Mouse (Mus musculus) adrenal gland, postnatal 14 days (tissue): Measurements from ENCODE around the gene Trp53. TPM values are rescaled to one million over a fixed set of nuclear protein-coding genes. Genes with fewer than 3 reads are reported as not detected.
"Not testable (repeated sequence)": the region's sequence is repeated elsewhere in the genome, so short reads cannot be mapped to it uniquely, and the experiment has no call there.

ENCODE experiments used
- DNase-seq: peaks from one replicate; pipeline ENCODE4 v3.0.0; 2021; ENCODE audit warnings: mixed read lengths
- total RNA-seq: library from RNA; stranded (reverse); gene quantifications from 2 replicates; pipeline ENCODE4 v1.2.3, GENCODE M21; 2021

Trp53 gene
- total RNA-seq, 1 experiment from 2014 or later = 66.4 TPM

DNA sequence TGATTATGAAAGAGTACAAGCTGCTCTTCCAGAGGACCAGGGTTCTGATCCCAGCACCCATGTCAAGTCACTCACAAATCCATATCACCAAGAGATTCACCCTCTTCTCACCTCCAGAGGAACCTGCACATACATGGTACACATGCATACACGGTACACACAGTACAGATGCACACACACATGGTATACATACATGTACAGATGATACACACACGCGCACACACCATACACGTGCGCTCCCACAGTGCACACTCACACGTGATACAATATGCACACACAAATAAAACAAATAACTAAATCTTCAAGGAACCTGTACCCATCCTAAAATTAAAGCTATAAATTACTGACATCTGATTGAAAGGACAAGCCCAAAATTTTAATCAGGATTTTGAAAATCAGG lies 14.7 kb downstream of the Trp53 start:
- no peak for DNase-seq

DNA sequence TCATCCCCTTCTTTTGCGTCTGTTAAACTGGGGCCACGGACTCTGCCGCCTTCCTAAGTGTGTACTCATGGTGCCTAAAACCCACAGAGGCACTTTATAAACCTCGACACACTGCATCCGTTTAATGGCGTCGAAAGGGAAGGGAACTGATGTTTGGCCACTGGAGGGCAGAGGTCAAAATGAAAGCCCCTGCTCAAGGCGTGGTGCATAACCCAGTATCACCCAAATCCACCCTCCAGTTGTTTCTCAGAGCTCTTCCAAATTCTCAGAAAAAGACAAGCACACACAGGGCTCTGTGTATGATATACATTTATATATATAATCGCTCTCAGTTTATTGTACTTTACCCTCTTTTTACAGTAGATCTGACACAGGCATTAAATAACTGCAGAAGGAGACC lies 19.3 kb downstream of the Trp53 start:
- peak; percentile 1 for DNase-seq

DNA sequence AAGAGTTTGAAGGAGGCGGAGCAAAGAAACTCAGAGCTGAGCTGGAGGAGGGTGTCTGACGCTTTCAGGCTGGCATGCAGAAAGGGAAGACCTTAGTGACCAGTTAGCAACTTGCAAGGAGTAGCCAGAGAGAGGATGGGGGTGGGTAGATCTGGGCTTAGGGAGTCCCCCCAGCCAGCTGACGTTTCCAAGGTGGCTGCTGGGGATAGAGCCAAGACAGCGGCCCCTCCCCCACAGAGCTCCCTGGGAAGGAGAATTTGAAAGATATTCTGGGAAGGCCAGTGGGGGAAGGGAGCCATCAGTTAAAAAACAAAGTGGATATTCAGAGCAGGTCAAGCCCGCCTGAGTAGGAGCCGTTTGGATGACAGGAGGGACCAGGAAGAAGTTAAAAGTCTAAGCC lies 19.9 kb downstream of the Trp53 start:
- peak; percentile 81 for DNase-seq

DNA sequence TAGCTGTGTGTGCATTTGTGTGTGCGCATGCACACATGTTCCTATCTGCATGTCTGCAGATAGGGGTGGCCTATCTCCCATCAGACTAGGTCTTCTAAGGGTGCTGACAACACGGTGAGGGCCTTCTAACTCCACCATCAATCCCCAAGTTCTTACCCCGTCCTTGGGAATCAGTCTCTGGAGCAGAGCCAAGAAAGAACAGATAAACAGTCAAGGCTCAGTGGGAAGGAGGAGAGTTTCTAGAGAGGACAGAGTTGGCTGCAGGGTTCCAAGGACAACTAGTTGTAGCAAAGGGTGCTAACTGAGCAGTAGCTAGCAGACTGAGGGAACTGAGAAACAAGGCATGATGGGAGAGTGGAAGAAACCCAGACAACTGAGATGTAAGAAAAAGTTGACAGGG lies 21.6 kb downstream of the Trp53 start:
- no peak for DNase-seq

DNA sequence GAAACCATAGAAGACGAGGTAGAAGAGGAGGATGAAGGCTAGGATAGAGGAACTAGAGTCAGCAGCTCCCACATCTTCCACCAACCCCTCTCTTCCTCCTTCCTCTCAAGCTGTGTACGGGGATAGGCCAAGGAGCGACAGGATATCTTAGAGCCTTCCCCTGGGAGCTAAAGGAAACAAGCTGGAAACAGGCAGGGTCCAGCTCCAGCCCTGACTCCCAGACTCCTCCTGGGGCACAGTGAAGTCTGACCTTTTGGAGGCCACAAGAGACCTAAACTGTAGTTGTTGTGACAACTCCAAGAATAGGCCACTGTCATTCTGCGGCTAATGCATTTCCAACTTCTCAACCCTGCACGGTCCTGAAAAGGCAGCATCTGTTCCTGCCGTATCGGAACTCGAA lies 23.4 kb downstream of the Trp53 start:
- DNase-seq = no peak

DNA sequence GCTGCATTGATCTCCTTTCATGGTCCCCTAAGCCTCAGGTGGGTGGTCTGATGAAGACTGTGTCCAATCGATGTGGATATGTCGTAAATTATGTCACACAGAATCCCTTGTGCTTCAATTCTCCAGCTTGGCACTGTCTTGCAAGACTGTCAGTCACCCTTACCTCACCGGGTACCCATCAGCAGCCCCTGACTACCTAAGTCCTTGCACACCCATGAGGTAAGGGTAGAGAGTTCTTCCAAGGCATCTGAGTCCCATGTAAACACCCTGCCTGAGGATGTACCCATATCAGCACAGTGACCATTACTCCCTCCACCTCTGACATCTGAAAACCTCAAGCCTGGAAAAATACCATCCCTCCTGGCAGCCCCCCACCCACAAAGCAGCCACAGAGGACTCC lies 24.2 kb downstream of the Trp53 start:
- no peak for DNase-seq

DNA sequence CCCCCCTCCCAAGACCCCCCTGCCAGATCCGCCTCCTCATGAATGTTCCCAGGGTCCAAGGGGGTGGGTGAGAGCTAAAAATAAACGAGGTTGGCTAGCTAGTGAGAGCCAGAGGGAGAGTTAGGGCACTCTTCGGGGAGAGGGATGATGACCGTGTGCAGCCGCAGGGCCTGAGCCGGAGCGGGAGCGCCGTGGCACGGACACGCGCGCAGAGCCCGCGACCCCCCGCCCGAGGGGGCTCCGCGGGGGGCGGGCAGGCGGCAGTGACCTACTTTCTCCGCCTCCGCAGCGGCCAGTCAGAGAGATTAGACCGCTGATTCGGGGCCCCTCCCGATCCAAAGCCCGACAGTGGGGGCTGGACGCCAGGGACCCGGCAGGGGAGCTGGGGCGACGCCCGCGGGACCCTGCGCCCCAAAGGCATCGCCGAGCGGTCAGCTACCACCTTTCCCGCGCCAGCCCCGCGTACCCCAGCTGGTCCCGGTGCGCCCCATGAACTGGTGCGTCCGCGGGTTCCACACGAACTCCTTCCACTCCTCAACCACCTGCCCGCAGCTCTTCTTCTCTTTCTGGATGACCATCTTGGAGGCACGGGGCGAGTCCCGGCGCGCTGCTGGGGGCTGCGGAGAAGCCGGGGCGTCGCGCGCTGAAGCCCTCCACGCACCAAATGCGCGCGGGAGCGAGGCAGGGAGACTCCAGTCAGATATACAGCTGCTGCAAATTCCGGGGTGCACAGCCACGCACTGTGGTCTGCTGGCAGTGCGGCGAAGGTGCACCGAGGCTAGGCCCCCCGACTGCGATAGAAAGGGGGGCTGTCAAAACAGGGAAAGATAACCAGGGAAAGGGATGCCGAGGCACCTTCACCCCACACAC lies 24.9 kb downstream of the Trp53 start:
- peak; percentile 54 for DNase-seq

DNA sequence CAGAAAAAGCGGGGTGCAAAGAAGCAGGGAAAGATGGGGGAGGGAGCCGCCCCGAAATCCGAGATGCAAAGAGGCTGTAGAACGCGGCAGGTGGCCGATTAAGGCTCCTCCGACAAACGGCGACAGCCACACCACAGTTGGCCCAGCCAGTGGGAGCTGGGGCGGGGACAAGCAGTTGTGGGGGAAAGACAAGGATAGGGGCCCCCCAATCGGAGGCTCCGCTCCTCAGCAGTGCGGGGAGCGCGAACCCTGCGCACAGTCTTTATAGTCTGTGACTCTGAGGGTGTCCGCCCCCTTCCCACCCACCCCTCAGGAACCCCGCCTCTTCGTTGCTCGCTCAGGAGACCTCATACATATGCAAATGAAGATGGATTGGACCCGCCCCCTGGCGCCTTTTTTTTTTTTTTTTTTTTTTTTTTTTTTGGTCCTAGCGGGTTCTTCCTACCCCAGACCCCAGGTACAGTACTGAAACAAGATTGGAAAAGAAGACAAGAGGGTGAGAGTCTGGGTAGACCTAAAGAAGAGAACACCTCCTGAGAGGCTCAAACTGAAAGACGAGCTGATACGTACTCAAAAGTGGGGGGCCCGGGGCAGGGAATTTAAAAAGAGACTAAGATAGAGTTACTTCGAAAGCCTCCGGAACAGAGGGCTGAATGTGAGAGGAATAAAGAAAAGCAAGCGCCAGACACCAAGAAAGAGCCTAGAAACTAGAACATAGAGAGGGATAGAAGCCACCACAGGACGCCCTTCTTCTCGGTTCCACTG lies 25.7 kb downstream of the Trp53 start, which contains the start of gene Atp1b2:
Gene Atp1b2, minus strand, starts transcription at position 217 of the 765 bp plus-strand sequence.
- DNase-seq = peak; percentile 85

DNA sequence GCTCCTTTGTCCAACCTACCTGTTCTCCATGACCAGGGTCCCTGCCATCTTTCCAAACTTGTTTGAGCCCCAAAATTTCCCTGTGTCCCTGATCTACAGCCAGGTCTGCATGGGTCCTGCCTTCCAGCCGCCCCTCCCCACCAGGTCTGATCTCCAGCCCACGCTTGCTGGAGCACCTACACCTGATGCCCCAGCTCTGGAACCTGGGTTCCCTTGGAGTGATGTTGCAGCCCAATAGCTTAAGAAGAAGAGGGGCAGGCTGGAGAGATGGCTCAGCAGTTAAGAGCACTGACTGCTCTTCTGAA lies 26.3 kb downstream of the Trp53 start:
- no peak for DNase-seq

DNA sequence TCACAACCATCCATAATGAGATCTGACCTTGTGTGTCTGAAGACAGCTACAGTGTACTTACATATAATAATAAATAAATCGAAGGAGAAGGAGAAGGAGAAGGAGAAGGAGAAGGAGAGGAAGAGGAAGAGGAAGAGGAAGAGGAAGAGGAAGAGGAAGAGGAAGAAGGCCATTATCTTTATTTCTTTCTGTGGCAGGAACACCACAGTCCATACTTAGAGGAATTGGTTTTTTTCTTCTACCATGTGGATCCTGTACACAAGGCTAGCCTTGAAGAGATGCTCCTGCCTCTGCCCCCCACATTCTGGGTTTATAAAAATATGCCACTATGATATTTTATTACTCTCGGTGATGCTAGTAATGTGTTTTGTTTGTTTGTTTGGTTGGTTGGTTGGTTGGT lies 26.7 kb downstream of the Trp53 start:
- no peak for DNase-seq

DNA sequence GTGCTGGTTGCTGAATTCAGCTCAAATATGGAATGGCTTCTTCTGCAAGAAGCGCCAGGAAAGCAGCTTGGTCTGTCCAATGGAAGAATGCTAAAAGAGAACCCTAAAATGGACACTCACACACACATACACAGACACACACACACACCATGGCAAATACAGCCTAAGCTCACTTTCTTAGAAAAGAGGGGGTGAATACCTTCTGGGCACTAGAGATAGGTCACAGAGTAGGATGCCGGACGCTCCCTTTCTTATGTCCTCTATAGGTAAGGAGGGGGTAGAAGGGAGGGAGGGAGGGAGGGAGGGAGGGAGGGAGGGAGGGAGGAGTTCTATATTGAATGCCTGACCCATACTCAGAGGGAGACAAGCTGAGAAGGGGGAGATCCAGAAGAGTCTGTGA lies 28.4 kb downstream of the Trp53 start:
- DNase-seq = no peak

DNA sequence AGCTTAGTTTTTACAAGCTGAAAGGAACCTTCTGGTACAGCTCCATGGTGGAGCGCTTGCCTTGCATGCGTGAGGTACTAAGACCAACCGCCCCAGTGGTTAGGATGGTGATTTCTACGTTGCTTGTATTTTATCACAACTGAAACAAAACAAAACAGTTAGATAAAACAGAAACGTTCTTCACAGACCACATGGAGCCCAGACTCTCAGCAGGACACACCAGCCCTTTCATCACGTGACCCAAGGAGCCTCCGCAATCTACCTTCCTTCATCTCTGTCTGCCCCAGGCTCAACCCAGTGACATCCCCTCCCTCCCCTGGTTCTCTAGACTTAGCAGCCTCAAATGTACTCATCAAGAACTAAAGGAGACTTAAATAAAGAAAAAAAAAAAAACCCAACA lies 29.3 kb downstream of the Trp53 start:
- DNase-seq = no peak

DNA sequence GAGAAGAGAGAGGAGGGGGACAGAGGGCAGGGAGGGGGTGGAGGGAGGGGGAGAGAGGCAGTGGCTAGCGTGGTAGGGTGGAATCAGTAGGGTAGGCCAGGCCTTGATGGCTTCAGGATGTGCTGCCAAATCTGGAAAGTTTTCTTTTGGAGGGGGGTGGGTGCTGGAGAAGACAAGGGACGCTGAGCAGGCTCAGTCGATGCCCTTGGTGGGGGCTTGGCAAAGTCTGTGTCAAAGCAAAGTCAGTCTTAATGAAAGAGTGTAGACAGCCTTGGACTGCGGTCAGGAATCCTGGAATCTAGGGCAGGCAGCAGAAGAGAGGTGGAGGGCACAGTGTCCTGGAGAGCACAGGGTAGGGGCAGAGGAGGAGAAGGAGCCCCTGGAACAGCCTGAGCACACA lies 30.7 kb downstream of the Trp53 start:
- DNase-seq = no peak

DNA sequence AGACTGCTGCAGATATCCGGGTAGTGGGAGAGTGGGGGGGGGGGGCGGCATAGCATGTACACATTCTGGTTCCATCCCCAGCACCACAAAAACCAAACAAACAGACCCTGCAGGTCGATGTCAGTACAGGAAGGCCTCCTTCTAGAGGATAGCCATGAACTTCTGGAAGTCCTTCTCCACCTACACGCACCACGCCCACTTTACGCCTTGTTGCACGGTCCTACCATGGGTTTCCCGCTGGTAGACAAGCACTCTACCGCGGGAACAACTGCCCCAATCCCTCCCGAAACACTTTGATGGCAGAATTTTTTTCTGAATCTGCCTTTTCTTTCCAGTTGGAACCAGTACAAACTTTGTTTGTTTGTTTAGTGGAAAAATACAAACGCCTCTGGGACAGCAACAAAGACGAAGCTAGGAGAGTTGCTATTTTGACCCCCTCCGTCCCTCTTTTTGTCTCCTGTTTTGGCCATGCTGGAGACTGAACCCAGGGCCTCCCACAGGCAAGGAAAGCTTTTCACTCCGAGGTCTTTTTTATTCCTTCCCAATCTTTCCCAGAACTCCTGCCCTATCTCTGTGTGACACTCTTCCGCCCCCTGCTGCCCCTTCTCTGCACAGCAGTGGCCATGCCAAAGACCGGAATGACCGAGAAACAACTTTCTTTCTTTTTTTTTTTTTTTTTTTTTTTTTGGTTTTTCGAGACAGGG lies 33.5 kb downstream of the Trp53 start:
- peak; percentile 94 for DNase-seq

DNA sequence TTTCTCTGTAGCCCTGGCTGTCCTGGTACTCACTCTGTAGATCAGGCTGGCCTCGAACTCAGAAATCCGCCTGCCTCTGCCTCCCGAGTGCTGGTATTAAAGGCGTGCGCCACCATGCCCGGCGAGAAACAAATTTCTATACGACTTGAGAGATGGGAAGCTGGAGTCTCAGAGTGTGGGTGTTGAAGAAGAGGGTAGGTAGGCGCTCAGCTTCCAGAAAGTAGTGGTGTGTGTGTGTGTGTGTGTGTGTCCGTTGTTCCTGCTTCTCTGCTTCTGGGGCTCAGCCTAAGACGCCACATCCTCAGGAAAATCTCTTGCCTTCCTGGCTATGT lies 34.1 kb downstream of the Trp53 start:
- DNase-seq = not testable (repeated sequence)

DNA sequence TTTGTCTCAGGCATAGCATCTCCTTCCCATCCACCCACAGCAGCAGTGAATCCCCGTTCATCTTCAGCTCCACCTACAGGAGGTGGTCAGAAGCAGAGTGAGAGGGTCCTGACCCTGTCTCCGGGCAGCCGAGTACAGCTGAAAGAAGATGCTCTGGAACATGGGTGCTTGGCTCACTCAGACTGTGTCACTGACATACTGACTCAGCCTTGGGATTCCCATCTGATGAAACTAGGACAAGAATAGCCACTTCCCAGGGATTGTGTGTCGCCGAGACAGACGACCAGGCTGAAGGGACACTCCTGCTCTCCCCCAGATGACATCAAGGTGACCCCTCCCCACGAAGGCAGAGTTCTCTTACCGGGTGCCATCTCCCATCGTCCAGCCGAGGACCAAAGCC lies 36.6 kb downstream of the Trp53 start:
- no peak for DNase-seq

DNA sequence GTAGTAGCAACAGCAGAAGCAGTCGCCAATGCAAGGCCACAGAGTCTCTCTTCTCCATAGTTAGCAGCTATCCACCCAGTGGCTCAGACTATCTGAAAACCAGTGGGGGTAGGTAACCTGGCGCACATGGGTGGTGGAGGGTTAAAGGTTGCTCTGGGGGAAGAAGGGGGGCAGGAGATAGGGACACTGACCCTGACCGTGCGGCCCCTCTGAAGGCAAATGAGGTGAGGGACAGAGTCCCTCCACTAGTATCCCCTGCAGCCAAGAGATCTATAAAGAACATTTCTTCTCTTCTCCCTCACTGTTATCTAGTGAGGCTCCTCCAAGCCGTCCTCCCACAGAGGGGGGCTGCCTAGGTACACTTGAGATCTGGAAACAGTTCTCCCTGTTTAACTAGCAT lies 37.6 kb downstream of the Trp53 start, which contains the start of gene Shbg:
Gene Shbg, minus strand, starts transcription at position 101 of the 400 bp plus-strand sequence.
- no peak for DNase-seq

DNA sequence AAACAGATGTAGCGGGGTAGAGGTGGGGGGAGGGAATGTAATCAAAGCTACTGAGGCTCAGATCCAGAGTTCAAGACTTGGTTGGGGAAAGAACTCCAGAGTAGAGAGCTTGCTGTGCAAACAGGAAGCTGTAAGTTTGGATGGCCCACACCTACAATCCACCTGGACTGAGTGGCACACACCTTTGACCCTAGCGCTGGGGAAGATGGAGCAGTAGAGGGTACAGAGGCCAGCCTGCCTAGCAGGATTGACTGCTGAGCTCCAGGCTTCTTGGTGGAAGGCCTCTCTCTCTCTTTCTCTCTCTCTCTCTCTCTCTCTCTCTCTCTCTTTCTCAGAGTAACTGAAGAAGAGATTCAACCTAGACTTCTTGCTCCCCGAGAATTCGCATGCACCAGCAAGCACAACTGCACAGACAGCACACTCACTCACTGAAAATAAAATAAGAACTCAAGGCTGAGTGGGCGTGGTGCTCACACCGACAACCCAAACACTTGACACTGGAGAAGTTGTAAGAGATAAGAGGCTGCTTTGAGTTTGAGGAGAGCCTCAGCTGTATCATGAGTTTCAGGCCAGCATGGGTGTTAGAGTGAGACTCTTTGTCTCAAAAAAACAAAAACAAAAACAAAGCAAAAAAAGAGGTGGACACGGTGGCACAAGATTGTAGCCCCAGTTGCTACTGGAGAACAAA lies 40.4 kb downstream of the Trp53 start:
- no peak for DNase-seq

DNA sequence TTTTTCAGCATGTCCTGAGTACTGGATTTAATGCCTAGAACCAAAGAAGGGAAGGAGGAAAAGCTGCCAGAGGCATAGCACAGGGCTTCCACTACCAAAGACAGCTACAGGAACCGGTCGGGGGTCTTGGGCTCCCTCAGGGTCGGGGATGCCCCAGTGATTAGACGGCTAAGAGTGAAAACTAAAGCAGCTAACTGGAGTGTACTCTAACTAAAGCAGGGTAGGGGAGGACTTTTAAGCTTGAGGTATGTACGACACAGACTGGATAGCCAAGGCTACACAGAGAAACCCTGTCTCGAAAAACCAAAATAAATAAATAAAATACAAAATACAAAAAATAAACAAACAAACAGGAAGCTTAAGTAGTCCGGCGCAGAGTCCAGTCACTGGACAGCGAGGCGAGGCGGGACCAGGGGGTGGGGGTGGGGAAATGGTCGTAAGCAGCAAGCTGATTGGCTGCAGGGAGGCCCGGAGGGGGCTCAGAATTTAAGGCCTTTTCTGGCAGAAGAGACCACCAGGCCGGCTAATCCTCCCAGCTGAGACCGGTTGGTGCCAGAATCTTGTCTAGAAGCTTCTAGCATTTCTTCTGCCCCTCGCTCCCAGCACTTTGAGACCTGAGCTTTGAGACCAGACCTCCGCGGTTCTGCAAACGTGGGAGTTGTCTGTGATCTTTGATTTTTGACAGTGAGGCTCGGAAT lies 41.6 kb downstream of the Trp53 start, which contains the start of gene Sat2:
Gene Sat2, plus strand, starts transcription at position 454 of the 698 bp plus-strand sequence.
- peak; percentile 81 for DNase-seq

DNA sequence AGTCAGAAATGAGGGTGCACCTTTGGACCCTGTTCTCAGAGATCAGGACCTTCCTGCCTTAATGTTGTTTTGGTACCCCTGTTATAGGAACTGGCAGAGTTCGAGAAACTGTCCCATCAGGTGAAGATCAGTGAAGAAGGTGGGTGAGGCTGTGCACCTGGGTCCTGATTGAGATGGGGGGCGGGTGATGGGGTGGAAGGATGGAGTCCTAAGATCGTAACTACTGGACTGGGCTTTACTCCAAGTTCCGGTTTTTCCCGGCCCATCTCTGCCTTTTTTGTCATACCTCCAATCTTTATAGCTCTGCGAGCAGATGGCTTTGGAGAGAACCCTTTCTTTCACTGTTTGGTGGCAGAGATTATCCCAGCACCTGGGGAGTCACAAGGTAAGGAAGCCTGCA lies 42.2 kb downstream of the Trp53 start:
- peak; percentile 41 for DNase-seq

DNA sequence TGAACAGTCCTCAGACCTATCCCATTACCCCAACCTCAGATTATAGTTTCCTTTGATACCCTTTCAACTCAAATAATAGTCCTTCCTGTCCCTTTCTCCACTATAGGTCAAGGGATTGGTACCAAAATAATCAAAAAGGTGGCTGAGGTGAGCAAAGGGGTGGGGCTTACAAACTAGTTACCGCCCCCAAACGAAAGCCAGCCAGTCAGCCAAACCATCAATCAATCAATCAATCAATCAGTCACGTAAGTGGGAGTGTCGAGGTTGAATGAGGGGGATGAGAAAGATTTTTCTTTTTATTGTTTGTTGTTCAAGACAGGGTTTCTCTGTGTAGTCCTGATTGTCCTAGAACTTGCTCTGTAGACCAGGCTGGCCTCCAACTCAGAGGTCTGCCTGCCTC lies 42.8 kb downstream of the Trp53 start:
- no peak for DNase-seq

DNA sequence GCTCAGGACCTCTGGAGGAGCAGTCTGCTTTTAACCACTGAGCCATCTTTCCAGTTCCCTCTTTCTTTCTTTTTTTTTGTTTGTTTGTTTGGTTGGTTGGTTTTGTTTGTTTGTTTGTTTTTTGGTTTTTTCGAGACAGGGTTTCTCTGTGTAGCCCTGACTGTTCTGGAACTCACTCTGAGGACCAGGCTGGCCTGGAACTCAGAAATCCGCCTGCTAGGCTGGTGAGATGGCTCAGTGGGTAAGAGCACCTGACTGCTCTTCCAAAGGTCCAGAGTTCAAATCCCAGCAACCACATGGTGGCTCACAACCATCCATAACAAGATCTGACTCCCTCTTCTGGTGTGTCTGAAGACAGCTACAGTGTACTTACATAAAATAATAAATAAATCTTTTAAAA lies 44.2 kb downstream of the Trp53 start:
- DNase-seq = not testable (repeated sequence)
